27 mouse cellular contexts compared by ENCODE assay signal in genomic region chr1:165133858-165134257, GRCm38 (mm10). TPM values are rescaled to one million over a fixed set of nuclear protein-coding genes. Genes with fewer than 3 reads are reported as not detected.
A peak's percentile ranks its signal among the peaks of the same experiment; 100 is the strongest.
DNase-seq lines count a peak whose midpoint lies in the region; ATAC-seq lines count a peak whose summit lies in the region.
"Had no signal": no experiment of that assay in that cellular context is flagged by ENCODE, and none has a peak within 500 bp of the region (broad histone marks: within the 10 kb centered on the region; RNA-seq: fewer than 3 reads in every experiment).

No protein-coding gene starts in this region.

- no peaks in the 10 kb centered on the region for H3K36me3 ChIP-seq in neural tube, embryonic 11.5 days (ENCODE audit: control insufficient read depth, insufficient read depth, low read length)
- H3K36me3 ChIP-seq in neural tube, embryonic 15.5 days: no peaks in the 10 kb centered on the region
- no peaks in the 10 kb centered on the region for H3K36me3 ChIP-seq in forebrain, embryonic 11.5 days (ENCODE audit: control insufficient read depth, insufficient read depth, low read length)
- H3K36me3 ChIP-seq: embryonic facial prominence, embryonic 10.5 days; embryonic facial prominence, embryonic 12.5 days; forebrain, embryonic 12.5 days; forebrain, embryonic 15.5 days had no signal

- peak; percentile 3 for DNase-seq in neural tube, embryonic 11.5 days (ENCODE audit: low spot score)
- DNase-seq in Muller cell, postnatal 12 days (ENCODE audit: inconsistent ontology term): no peak
- no peak for DNase-seq in forebrain, embryonic 11.5 days (ENCODE audit: low spot score)
- no peak for DNase-seq in layer of hippocampus, postnatal 10 days (ENCODE audit: low spot score in 2 of 2)
- DNase-seq: adrenal gland, adult 8-10 months; adrenal gland, postnatal 14 days; adrenal gland, postnatal 36 days; cerebellum, adult 11 months; cerebellum, adult 18-20 months; cerebellum, adult 8-10 months; cerebellum, adult 9-11 months; cerebellum, postnatal 14 days; cerebellum, postnatal 36 days; forebrain, postnatal 0 days had no signal

- H3K4me2 ChIP-seq in neural tube, embryonic 11.5 days (ENCODE audit: low read depth): no peak overlapping the region
- no peak overlapping the region for H3K4me2 ChIP-seq in neural tube, embryonic 15.5 days
- no peak overlapping the region for H3K4me2 ChIP-seq in forebrain, embryonic 11.5 days (ENCODE audit: low read depth, low read length, severe bottlenecking)
- H3K4me2 ChIP-seq: embryonic facial prominence, embryonic 12.5 days; forebrain, embryonic 12.5 days; forebrain, embryonic 15.5 days had no signal

- no peak for ATAC-seq in neural tube, embryonic 11.5 days (ENCODE audit: insufficient read depth, low FRiP score, low TSS enrichment)
- no peak for ATAC-seq in neural tube, embryonic 15.5 days (ENCODE audit: low FRiP score)
- ATAC-seq in common myeloid progenitor, adult 5-6 weeks (replicated peaks; ENCODE audit: low read depth, poor library complexity, severe bottlenecking): peak; percentile 34
- ATAC-seq in megakaryocyte, adult 5-6 weeks (ENCODE audit: poor library complexity, severe bottlenecking): peak; percentile 65
- ATAC-seq in forebrain, embryonic 11.5 days (replicated peaks; ENCODE audit: low FRiP score): no peak
- ATAC-seq: activated CD4-positive, CD25-positive, alpha-beta regulatory T cell, adult 4 months; CD4-positive, CD25-positive, alpha-beta regulatory T cell, adult 4 months; forebrain, embryonic 15.5 days; forebrain, postnatal 0 days; Patski had no signal

- 81% methylated on average over 2 of the region's 2 CpGs for WGBS in neural tube, embryonic 11.5 days
- 80% methylated on average over 2 of the region's 2 CpGs for WGBS in neural tube, embryonic 15.5 days
- 88% methylated on average over 2 of the region's 2 CpGs for WGBS in forebrain, embryonic 11.5 days

- H3K4me3 ChIP-seq in neural tube, embryonic 11.5 days (ENCODE audit: low read depth, low read length): no peak overlapping the region
- H3K4me3 ChIP-seq in neural tube, embryonic 15.5 days (replicated peaks): no peak overlapping the region
- H3K4me3 ChIP-seq in forebrain, embryonic 11.5 days (ENCODE audit: low read depth, low read length): no peak overlapping the region
- H3K4me3 ChIP-seq: embryonic facial prominence, embryonic 10.5 days; embryonic facial prominence, embryonic 12.5 days; forebrain, embryonic 12.5 days; forebrain, embryonic 15.5 days had no signal

- no peaks in the 10 kb centered on the region for H3K9me3 ChIP-seq in neural tube, embryonic 11.5 days (ENCODE audit: control insufficient read depth, low read length)
- no peaks in the 10 kb centered on the region for H3K9me3 ChIP-seq in neural tube, embryonic 15.5 days (replicated peaks)
- no peaks in the 10 kb centered on the region for H3K9me3 ChIP-seq in forebrain, embryonic 11.5 days (ENCODE audit: control insufficient read depth, low read length)
- H3K9me3 ChIP-seq: embryonic facial prominence, embryonic 10.5 days; embryonic facial prominence, embryonic 12.5 days; forebrain, embryonic 12.5 days; forebrain, embryonic 15.5 days had no signal

- H3K4me1 ChIP-seq in neural tube, embryonic 11.5 days (ENCODE audit: control insufficient read depth, insufficient read depth, low read length): no peaks in the 10 kb centered on the region
- 0 out of 2 replicates have a peak, but pooled peaks cover under 1% of the 10 kb centered on the region for H3K4me1 ChIP-seq in neural tube, embryonic 15.5 days
- no peaks in the 10 kb centered on the region for H3K4me1 ChIP-seq in forebrain, embryonic 11.5 days (replicated peaks; ENCODE audit: control insufficient read depth, insufficient read depth, low read length)
- H3K4me1 ChIP-seq: embryonic facial prominence, embryonic 10.5 days; embryonic facial prominence, embryonic 12.5 days; forebrain, embryonic 12.5 days; forebrain, embryonic 15.5 days had no signal

- H3K27me3 ChIP-seq in neural tube, embryonic 11.5 days (ENCODE audit: control insufficient read depth, insufficient read depth, low read length): no peaks in the 10 kb centered on the region
- H3K27me3 ChIP-seq in neural tube, embryonic 15.5 days (replicated peaks): no peaks in the 10 kb centered on the region
- no peaks in the 10 kb centered on the region for H3K27me3 ChIP-seq in forebrain, embryonic 11.5 days (ENCODE audit: control insufficient read depth, insufficient read depth, low read length)
- H3K27me3 ChIP-seq: embryonic facial prominence, embryonic 12.5 days; forebrain, embryonic 12.5 days; forebrain, embryonic 15.5 days had no signal

- H3K27ac ChIP-seq in neural tube, embryonic 11.5 days (ENCODE audit: low read depth, low read length): no peak overlapping the region
- no peak overlapping the region for H3K27ac ChIP-seq in neural tube, embryonic 15.5 days (replicated peaks)
- H3K27ac ChIP-seq in forebrain, embryonic 11.5 days (ENCODE audit: low read depth, low read length): no peak overlapping the region
- H3K27ac ChIP-seq: embryonic facial prominence, embryonic 10.5 days; embryonic facial prominence, embryonic 12.5 days; forebrain, embryonic 12.5 days; forebrain, embryonic 15.5 days had no signal

- H3K9ac ChIP-seq in neural tube, embryonic 11.5 days (ENCODE audit: low read length): no peak overlapping the region
- H3K9ac ChIP-seq in neural tube, embryonic 15.5 days (replicated peaks): no peak overlapping the region
- no peak overlapping the region for H3K9ac ChIP-seq in forebrain, embryonic 11.5 days (ENCODE audit: low read length)
- H3K9ac ChIP-seq: embryonic facial prominence, embryonic 12.5 days; forebrain, embryonic 12.5 days; forebrain, embryonic 15.5 days; forebrain, postnatal 0 days had no signal

RNA-seq across cellular contexts. Expression of gene Tbx19, which starts 26.7 kb away (rescaled TPM):
- polyA plus RNA-seq in neural tube, embryonic 11.5 days (2014; fragmentation: Nextera tagmentation; extraction: Ambion mirVana): not detected in 2 replicates
- polyA plus RNA-seq in neural tube, embryonic 15.5 days (2015; fragmentation: Nextera tagmentation; extraction: Ambion mirVana): 0.36 TPM in 1 of 2 replicates, not detected in the other
- not detected in 2 replicates for total RNA-seq in common myeloid progenitor, adult 5-6 weeks (2017)
- total RNA-seq in megakaryocyte, adult 5-6 weeks (2015): not detected in 2 replicates
- total RNA-seq in megakaryocyte, adult 5-6 weeks (2017): not detected in 2 replicates
- not detected in 2 replicates for polyA plus RNA-seq in forebrain, embryonic 11.5 days (2014; fragmentation: Nextera tagmentation; extraction: Ambion mirVana)
- not detected for total RNA-seq in layer of hippocampus, postnatal 10 days (2021)
- total RNA-seq: adrenal gland, adult 18-20 months; adrenal gland, adult 8-10 months; adrenal gland, postnatal 14 days; ES-E14; forebrain, postnatal 0 days; MEL had no signal
- polyA plus RNA-seq: activated CD4-positive, CD25-positive, alpha-beta regulatory T cell, adult 4 months; CD4-positive, CD25-positive, alpha-beta regulatory T cell, adult 4 months; embryonic facial prominence, embryonic 10.5 days; embryonic facial prominence, embryonic 12.5 days; forebrain, embryonic 12.5 days; forebrain, postnatal 0 days; Patski had no signal

Comparison
In these comparisons a context has a peak if more than half of its experiments do, and no peak if none do; other contexts are left out.
1. ATAC-seq: peak in common myeloid progenitor, adult 5-6 weeks (single experiment) and megakaryocyte, adult 5-6 weeks (single experiment); none in neural tube, embryonic 11.5 days (single experiment), neural tube, embryonic 15.5 days (single experiment) and forebrain, embryonic 11.5 days (single experiment).